Mouse (Mus musculus) limb, embryonic 11.5 days (tissue): ENCODE data around the gene Ubl7. TPM values are rescaled to one million over a fixed set of nuclear protein-coding genes. Genes with fewer than 3 reads are reported as not detected.

Experiments
- ATAC-seq: fragments of 200-750 bp; cut with Nextera tagmentation; 2 replicates; pipeline ENCODE4 v1.8.0; 2017; ENCODE audit warnings: low read depth; ENCODE audit not compliant: insufficient number of reproducible peaks, low FRiP score, low TSS enrichment
- DNase-seq: peaks from one replicate; pipeline ENCODE4 v3.0.0-alpha.2; 2015; ENCODE audit warnings: low spot score
- H3K27ac ChIP-seq: fragments of 300-500 bp; sonication (generic); replicated peaks from 2 replicates; pipeline ENCODE4 v1.5.1; 2014; ENCODE audit warnings: low read depth, mild to moderate bottlenecking, low read length
- H3K27me3 ChIP-seq: fragments of 300-500 bp; sonication (generic); 2 replicates; pipeline ENCODE4 v1.6.1; 2014; ENCODE audit warnings: mild to moderate bottlenecking, low read length, mixed read lengths; ENCODE audit not compliant: control insufficient read depth, insufficient read depth
- H3K36me3 ChIP-seq: fragments of 300-500 bp; sonication (generic); 2 replicates; pipeline ENCODE4 v1.6.1; 2014; ENCODE audit warnings: mild to moderate bottlenecking, low read length, moderate library complexity, mixed read lengths; ENCODE audit not compliant: control insufficient read depth, insufficient read depth
- H3K4me1 ChIP-seq: fragments of 300-500 bp; sonication (generic); 2 replicates; pipeline ENCODE4 v1.6.1; 2014; ENCODE audit warnings: low read length, mixed read lengths; ENCODE audit not compliant: control insufficient read depth, insufficient read depth
- H3K4me2 ChIP-seq: fragments of 300-500 bp; sonication (generic); 2 replicates; pipeline ENCODE4 v1.6.1; 2014; ENCODE audit warnings: low read depth, mild to moderate bottlenecking, moderate library complexity; ENCODE audit not compliant: severe bottlenecking
- H3K4me3 ChIP-seq: fragments of 300-500 bp; sonication (generic); 2 replicates; pipeline ENCODE4 v1.5.1; 2014; ENCODE audit warnings: low read depth, low read length
- H3K9ac ChIP-seq: fragments of 300-500 bp; sonication (generic); 2 replicates; pipeline ENCODE4 v1.6.1; 2014; ENCODE audit warnings: mild to moderate bottlenecking, low read length
- H3K9me3 ChIP-seq: fragments of 300-500 bp; sonication (generic); 2 replicates; pipeline ENCODE4 v1.6.1; 2016; ENCODE audit warnings: low read length; ENCODE audit not compliant: control insufficient read depth
- WGBS: fragments of 180-500 bp; shearing (Covaris S2); extraction: QIAGEN DNeasy Blood & Tissue Kit; methylation state at CpG from one replicate; pipeline ENCODE4 v1.1.7; 2014; 5-methylcytosine and 5-hydroxymethylcytosine counted together
- polyA plus RNA-seq: library from polyadenylated mRNA; unstranded; fragments of >200 nt; fragmentation: Nextera tagmentation; extraction: Ambion mirVana; gene quantifications from 2 replicates; pipeline ENCODE4 v1.2.1, GENCODE M21; 2014

Ubl7 gene
- polyA plus RNA-seq, 1 experiment from 2014 or later, result 127 TPM

DNA sequence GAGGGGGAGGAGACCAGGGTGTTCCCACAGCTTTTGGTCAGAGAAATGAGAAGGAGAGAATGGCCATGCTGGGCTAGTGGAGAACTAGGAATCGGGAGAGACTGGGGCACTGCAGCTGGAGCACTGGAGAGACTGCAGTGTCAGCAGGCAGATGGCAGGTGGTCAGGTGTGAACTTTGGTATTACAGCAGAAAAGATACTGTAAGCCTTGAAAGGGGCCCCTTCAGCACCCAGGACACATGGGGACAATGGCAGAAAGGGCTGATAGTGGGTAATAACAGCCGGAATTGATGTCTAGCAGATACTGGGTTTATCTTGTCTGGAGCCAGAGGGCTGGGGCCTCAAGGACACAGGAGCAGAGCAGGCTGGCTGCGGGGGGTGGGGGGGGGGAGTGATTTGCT, 68.1 kb downstream of the Ubl7 start:
- Histone ChIP-seq H3K4me1 (peaks cover 6% of the 10 kb centered on the region; the same call in 1 of the 2 replicates), H3K9me3 (no peaks in the 10 kb centered on the region), H3K4me3 (no peak overlapping the region), H3K27me3 (no peaks in the 10 kb centered on the region), H3K36me3 (no peaks in the 10 kb centered on the region), H3K4me2 (no peak overlapping the region), H3K27ac (no peak overlapping the region), H3K9ac (no peak overlapping the region)
- ATAC-seq (no peak), DNase-seq (no peak)
- 54% methylated on average over 3 of the region's 3 CpGs for WGBS

Other genes with a start within 250 kb of the Ubl7 start
- gene Cyp1a2, start 227.3 kb upstream of the Ubl7 start, polyA plus RNA-seq, result not detected in 2 replicates
- not detected in 2 replicates for gene Cyp1a1, start 223.1 kb upstream of the Ubl7 start, polyA plus RNA-seq
- gene Edc3, start 202.4 kb upstream of the Ubl7 start, polyA plus RNA-seq, result 29.2 and 31.7 TPM in 2 replicates
- 69.4 and 72.2 TPM in 2 replicates for gene Clk3, start 145.1 kb upstream of the Ubl7 start, polyA plus RNA-seq
- gene Arid3b, start 74.2 kb upstream of the Ubl7 start, polyA plus RNA-seq, result 35.8 and 38.9 TPM in 2 replicates
- 0.35 and 1.4 TPM in 2 replicates for gene Sema7a, start 29.1 kb downstream of the Ubl7 start, polyA plus RNA-seq
- 0.12 TPM in 1 of 2 replicates, not detected in the other for gene Cyp11a1, start 95.4 kb downstream of the Ubl7 start, polyA plus RNA-seq
- 53.7 and 57.5 TPM in 2 replicates for gene Stra6, start 152.8 kb downstream of the Ubl7 start, polyA plus RNA-seq
- 0.17 TPM in 1 of 2 replicates, not detected in the other for gene Ccdc33, start 207.8 kb downstream of the Ubl7 start, polyA plus RNA-seq